Mouse (Mus musculus): ENCODE results near the gene Atp1b3.
"Not testable (repeated sequence)": the region's sequence is repeated elsewhere in the genome, so short reads cannot be mapped to it uniquely, and the experiment has no call there.

Gene Atp1b3

DNA sequence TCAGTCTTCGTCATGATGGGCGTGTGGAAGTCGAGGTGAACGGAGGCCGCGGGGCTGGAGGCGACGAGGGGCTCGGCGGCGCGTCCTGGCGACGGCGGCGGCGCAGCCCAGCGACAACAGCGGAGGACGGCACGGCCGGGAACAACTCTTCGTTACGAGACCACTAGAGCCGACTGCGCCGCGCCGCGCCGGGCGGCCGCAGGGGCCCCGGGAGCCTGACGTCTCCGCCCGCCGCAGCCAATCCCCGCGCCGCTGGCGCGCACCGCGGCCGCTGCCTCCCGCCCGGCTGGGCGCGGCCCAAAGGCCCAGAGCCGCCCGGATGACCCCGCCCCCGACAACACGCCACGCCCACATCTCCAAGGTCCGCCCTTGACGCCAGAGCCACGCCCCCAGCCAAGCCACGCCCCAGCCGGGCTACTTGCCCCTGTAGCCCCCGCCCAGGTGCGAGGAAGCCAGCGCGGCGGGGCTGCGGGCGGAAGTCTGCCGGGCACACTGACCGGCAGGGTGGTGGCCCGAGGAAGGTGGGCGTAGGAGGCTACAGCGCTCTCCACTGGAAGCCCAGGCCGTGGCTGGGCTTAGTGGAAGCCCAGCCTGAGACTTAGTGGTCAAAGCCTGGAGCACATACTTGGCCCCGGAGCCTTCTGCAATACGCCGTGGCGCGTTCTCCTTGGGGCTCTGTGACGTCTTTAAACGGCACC lies at the start of gene Atp1b3:
TSS of gene Atp1b3 (minus strand) at position 302 of the 698 bp plus-strand sequence.
- peak; percentile 95 for DNase-seq (ENCODE audit: low spot score)

- no peak for DNase-seq (ENCODE audit: low spot score)
Observed at GRCm38 (mm10) chr9:96412821-96413405, 48.7 kb upstream of the Atp1b3 start.

DNA sequence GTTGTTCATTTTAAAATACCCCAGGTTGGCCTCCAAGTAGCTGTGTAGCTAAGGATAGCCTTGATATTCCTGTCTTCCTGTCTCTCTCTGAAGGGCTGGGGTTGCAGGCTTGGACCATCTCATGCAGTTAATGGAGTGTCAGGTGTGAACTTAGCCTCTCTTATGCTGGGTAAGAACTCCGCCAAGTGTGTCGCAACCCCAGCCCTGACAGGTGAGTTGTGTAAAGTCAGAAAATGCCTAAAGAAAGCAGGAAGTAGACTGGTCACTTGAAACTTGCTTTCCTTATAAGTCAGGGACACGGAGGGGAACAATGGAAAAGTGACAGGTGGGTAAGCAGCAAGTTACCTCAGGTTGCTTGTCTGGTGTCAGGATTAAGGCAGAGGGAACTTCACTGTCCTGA lies 40.1 kb upstream of the Atp1b3 start:
- no peak for DNase-seq (ENCODE audit: low spot score)

DNA sequence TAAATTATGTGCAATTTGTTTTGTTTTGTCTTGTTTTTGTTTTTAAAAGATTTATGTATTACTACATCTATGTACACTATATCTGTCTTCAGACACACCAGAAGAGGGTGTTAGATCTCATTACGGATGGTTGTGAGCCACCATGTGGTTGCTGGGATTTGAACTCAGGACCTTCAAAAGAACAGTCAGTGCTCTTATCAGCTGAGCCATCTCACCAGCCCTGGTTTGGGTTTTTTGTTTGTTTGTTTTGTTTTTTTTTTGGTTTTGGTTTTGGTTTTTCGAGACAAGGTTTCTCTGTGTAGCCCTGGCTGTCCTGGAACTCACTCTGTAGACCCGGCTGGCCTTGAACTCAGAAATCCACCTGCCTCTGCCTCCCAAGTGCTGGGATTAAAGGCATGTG lies 35.7 kb upstream of the Atp1b3 start:
- not testable (repeated sequence) for DNase-seq (ENCODE audit: low spot score)

GRCm38 (mm10) chr9:96399425-96399878 lies 35.2 kb upstream of the Atp1b3 start:
- DNase-seq (ENCODE audit: low spot score), result no peak

- no peak for DNase-seq (ENCODE audit: low spot score)
Observed at GRCm38 (mm10) chr9:96398614-96399013, 34.4 kb upstream of the Atp1b3 start.

DNA sequence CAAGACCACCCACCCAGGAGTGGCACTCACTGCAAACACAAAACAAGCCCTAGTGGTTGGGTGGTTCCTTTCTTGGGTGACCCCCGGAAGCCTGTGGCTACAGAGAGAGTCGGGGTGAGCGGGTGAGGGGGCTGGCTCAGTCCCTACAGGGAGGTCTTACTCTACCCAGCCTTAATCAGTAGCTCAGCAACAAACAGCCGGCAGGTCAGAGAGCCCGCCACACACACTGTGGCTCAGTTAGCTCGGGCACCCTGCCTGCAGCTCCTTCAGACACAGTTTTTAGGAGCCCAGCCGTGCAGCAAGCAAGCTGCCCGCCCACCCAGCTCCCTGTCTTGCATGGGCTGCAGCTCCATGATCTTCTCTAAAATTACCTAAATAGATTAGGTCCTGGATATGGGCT lies 33.9 kb upstream of the Atp1b3 start:
- no peak for DNase-seq (ENCODE audit: low spot score)

GRCm38 (mm10) chr9:96394910-96395690 lies 30.9 kb upstream of the Atp1b3 start:
- DNase-seq (ENCODE audit: low spot score), result no peak

DNA sequence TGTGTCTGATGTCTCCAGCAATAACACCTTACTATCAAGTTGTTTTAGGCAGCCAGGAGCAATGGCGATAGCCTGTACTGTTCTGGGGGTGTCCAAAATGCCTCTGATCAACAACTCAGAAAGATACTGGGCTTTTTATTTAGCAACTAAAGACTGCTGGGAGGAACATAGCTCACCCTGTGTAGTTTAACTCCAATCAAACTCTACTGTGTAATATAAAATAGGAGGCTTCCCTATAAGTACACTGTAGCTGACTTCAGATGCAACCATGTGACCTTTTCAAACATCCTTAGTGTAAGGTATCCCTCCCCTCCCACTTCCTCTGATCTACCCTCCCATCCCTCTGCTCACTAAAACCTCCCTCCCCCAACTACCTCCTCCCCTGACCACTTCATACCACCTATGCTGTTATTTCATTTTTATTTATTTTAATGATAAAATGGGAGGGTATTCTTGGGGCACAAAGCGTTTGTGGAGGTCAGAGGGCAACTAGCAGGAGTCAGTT lies 29.5 kb upstream of the Atp1b3 start:
- no peak for DNase-seq (ENCODE audit: low spot score)

DNA sequence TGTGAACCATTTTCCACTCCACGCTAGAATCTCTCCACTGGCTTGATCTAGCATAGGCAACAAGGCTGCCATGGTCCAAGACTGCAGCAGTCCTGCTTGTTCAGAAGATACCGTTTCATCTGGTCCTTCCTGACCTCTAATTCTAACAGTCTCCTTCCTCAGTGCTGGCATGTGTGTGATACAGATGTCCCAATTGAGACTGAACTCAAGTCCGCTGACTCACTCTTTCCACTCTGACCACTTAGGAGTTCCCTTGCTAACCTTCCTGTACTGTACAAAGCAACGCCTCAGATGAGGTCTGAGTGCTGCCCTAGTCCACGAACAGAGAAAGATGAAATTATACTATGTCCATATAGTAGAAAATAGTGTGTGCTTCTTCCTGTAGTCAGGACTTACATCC lies 28.9 kb upstream of the Atp1b3 start:
- no peak for DNase-seq (ENCODE audit: low spot score)

DNA sequence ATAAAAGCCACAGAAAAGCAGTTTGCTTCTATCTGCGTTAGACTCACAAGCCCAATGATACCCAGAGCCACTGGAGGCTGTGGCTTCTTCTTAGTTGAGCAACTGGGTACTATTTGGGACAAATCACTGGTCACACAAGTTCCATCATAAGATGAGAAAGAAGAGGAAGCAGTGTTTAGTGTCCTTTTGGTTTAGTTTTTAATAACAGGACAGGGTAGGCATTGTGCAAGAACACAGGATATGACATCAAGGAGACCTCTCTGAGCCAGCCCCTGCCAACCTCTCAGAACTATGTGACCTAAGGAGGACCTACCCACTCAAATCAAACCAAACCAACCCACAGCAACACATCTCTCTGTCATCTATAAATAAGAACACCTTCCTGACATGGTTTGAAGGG lies 27.7 kb upstream of the Atp1b3 start:
- no peak for DNase-seq (ENCODE audit: low spot score)

DNA sequence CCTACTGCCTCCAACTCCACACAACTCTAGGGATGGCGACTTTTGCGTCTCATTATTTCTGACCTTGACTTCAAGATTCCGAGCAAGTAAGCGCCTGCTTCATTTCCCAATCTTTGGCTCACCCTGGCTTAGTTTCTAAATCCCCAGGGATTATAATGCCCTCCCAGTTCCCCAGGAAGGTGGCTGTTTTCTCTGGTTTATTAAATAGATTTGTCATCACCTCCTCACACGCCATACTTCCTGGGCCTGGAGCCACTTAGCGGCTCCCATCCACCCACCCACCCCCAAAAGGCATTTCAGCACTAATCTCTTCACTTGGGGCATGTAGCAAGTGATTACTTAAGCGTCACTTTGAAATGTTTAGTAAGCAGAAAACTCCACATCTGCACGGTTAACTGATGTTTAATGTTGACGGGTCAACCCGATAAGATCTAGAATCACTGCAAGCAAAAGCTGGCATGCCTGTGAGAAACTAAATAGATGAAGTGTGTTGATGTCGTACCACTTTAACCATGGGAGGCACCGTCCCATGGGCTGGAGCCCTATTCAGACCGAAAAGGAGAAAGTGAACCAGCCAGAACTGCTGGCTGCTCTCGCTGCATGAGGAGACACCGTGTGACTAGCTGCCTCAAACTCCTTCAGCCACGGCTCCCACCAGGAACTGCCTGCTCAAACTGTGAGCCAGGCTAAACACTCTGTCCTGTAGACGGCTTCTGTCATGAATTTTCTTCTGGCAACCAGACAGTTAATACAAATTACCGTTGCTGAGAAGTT lies 19.7 kb upstream of the Atp1b3 start:
- DNase-seq (ENCODE audit: low spot score), result no peak

DNA sequence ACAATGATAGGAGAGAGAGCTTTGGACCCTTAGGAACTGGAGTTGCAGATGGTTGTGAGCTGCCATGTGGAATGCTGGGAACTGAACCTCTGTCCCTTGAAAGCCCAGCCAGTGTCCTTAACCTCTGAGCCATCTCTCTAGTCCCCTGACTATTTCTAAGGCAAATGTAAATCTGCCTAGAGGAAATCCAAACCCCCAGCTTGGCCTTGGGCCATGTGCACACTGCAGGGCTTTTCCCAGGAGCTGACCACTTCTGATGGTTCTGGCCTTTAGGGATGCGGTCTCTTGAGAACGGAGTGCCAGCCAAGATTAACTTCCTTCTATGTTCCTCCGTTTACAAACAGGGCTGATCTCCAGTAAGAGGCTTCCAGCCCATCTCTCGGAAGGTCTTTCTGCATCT lies 18.5 kb upstream of the Atp1b3 start:
- no peak for DNase-seq (ENCODE audit: low spot score)

- DNase-seq (ENCODE audit: low spot score), result no peak
Observed at GRCm38 (mm10) chr9:96381393-96381792, 17.2 kb upstream of the Atp1b3 start.

DNA sequence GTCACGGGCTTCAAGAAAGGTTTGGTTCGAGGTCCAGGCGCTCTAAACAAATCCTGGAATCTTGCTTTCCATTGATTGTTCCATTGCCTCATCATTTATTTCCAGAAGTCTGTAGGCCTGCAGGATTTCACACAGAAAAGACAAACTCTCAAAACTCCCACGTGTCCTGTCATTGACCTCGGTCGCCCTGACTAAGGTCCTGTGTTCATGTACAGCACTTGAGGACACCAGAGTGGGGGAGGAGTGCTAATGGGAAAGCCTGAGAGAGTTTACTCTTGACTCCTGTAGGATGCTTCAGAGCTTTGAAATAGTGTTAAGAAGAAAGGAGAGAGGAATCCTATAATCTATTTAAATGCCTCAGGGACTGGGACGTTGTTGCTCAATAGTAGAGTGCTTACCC lies 15.3 kb upstream of the Atp1b3 start:
- DNase-seq (ENCODE audit: low spot score), result no peak

DNA sequence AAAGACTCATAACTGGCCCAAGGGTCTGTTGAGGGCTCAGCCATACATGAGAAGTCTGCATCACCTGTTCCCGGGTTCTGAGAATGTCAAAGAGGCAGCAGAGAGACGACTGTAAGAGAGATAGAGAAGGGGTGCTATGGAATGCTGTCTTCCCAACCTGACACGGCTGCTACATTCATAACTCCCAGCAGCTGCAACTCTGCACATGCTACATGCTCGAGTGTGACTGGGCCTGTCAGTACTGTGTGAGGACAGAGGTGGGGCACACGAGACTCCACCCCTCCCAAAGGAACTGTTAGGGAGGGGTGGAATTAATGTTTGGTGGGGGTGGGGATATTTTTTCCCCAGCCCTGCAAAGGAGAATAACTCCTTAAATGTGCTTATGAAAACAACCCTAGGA lies 14.5 kb upstream of the Atp1b3 start:
- no peak for DNase-seq (ENCODE audit: low spot score)

DNA sequence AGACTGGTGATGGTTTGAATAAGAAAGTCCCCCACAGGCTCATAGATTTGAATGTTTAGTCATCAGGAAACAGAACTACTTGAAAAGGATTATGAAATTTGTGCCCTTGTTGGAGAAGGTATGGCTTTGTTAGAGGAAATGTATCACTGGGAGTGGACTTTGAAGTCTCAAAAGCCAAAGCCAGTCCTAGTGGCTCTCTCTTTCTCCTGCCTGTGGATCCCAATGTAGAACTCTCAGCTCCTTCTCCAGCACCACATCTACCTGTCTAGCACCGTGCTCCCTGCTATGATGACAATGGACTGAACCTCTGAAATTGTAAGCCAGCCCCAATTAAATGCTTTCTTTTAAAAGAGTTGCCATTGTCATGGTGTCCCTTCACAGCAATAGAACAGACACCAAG lies 12.9 kb upstream of the Atp1b3 start:
- DNase-seq (ENCODE audit: low spot score), result no peak

- DNase-seq (ENCODE audit: low spot score), result no peak
Observed at GRCm38 (mm10) chr9:96375819-96376218, 11.6 kb upstream of the Atp1b3 start.

GRCm38 (mm10) chr9:96371075-96371474 lies 6.8 kb upstream of the Atp1b3 start:
- DNase-seq (ENCODE audit: low spot score), result no peak

DNA sequence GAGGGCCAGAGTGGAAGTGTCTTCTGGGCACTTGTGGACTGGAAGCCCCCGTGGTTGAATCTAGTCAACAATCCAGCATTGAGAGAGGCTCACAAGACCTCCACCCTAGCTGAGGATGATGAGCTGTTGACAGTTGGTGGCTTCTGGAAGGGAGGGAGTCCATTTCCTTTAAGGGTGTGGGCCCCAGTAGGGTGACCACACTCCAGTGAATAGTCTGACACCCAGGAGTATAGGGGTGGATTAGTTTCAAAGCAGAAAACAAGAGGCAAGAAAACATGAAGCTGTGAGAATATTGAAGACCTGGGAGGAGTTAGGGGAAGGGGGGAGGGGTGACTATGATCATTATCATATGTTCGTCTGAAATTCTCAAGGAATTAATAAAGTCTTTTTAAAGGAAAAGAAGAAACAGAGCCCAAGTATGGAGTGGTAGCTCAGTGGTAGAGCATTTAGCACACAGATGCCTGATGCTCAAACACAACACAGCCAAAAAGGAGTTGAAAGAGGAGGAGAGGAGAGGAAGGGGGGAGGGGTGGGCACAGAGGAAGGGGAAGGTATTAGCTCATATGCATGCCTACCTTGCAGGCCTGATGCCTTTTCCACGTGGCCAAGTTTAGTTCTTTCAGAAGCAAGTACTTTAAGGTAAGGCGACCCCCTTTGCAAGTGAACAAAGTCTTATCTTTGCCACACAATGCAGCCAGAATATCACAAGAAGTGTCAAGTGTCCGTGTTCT lies 5.6 kb upstream of the Atp1b3 start:
- DNase-seq (ENCODE audit: low spot score), result no peak

DNA sequence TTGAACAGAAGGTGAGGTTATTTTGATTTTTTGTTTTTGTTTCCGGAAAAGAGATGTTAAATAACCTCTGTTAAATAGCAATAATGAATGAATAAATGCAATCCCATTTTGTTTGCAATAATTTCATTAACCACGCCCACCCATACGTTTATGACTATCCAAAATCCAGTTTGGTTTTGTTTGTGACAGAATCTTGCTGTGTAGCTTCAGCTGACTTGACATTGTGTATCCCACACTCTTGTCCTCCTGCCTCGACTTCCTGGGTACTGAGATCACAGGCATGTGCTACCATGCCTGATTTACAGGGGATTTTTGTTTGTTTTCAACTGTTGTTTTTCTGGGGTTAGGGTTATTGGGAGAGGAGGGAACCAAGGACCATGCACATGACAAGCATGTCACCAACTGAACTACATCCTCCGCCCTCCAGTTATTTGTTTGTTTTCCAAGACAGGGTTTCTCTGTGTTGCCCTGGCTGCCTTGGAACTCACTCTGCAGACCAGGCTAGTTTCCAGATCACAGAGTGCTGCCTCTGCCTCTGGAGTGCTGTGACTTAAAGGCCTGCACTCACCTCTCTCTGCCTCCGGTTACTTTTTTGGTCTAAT lies 1.1 kb upstream of the Atp1b3 start:
- DNase-seq (ENCODE audit: low spot score), result no peak
